Mouse (Mus musculus) neural tube, embryonic 14.5 days (tissue): ENCODE data around the gene Adprm. TPM values are rescaled to one million over a fixed set of nuclear protein-coding genes. Genes with fewer than 3 reads are reported as not detected.

Source experiments
- ATAC-seq: fragments of 200-750 bp; cut with Nextera tagmentation; 2 replicates; pipeline ENCODE4 v1.8.0; 2017; ENCODE audit warnings: low read depth, mild to moderate bottlenecking, moderate TSS enrichment, moderate library complexity
- H3K27ac ChIP-seq: fragments of 300-500 bp; sonication (generic); 2 replicates; pipeline ENCODE4 v1.5.1; 2014; ENCODE audit warnings: low read depth, mild to moderate bottlenecking, control low read depth, low read length, moderate library complexity, mixed read lengths
- H3K27me3 ChIP-seq: fragments of 300-500 bp; sonication (generic); 2 replicates; pipeline ENCODE4 v1.6.1; 2014; ENCODE audit warnings: low read length; ENCODE audit not compliant: control insufficient read depth, insufficient read depth
- H3K36me3 ChIP-seq: fragments of 300-500 bp; sonication (generic); 2 replicates; pipeline ENCODE4 v1.6.1; 2014; ENCODE audit warnings: low read length, mixed read lengths; ENCODE audit not compliant: control insufficient read depth, insufficient read depth
- H3K4me1 ChIP-seq: fragments of 300-500 bp; sonication (generic); 2 replicates; pipeline ENCODE4 v1.6.1; 2014; ENCODE audit warnings: low read length; ENCODE audit not compliant: control insufficient read depth, insufficient read depth
- H3K4me2 ChIP-seq: fragments of 300-500 bp; sonication (generic); 2 replicates; pipeline ENCODE4 v1.6.1; 2014; ENCODE audit warnings: mild to moderate bottlenecking, low read depth, low read length, control low read depth
- H3K4me3 ChIP-seq: fragments of 300-500 bp; sonication (generic); 2 replicates; pipeline ENCODE4 v1.5.1; 2014; ENCODE audit warnings: low read depth, low read length, control low read depth, mixed read lengths
- H3K9ac ChIP-seq: fragments of 300-500 bp; sonication (generic); replicated peaks from 2 replicates; pipeline ENCODE4 v1.6.1; 2014; ENCODE audit warnings: low read depth, mild to moderate bottlenecking, control low read depth, low read length, mixed read lengths
- H3K9me3 ChIP-seq: fragments of 300-500 bp; sonication (generic); 2 replicates; pipeline ENCODE4 v1.6.1; 2016; ENCODE audit warnings: low read length; ENCODE audit not compliant: control insufficient read depth
- WGBS: fragments of 180-500 bp; shearing (Covaris S2); extraction: QIAGEN DNeasy Blood & Tissue Kit; methylation state at CpG from one replicate; pipeline ENCODE4 v1.1.7; 2014; 5-methylcytosine and 5-hydroxymethylcytosine counted together
- polyA plus RNA-seq: library from polyadenylated mRNA; unstranded; fragments of >200 nt; fragmentation: Nextera tagmentation; extraction: Ambion mirVana; gene quantifications from 2 replicates; pipeline ENCODE4 v1.2.1, GENCODE M21; 2014

The Adprm gene
- polyA plus RNA-seq, 1 experiment from 2014 or later = 35.1 TPM

- Histone ChIP-seq H3K4me1 (no peaks in the 10 kb centered on the region), H3K9me3 (no peaks in the 10 kb centered on the region), H3K27ac (no peak overlapping the region), H3K4me2 (no peak overlapping the region), H3K9ac (no peak overlapping the region), H3K4me3 (no peak overlapping the region), H3K27me3 (no peaks in the 10 kb centered on the region), H3K36me3 (peaks cover 18% of the 10 kb centered on the region)
- ATAC-seq = no peak
- 99% methylated on average over 6 of the region's 6 CpGs for WGBS
Measured at GRCm38 (mm10) chr11:67040483-67040882, 11.9 kb downstream of the Adprm start.

GRCm38 (mm10) chr11:67039799-67040198 lies 12.6 kb downstream of the Adprm start:
- WGBS = 91% methylated on average over 3 of the region's 3 CpGs
- H3K27me3 ChIP-seq = no peaks in the 10 kb centered on the region
- peaks cover 18% of the 10 kb centered on the region for H3K36me3 ChIP-seq
- no peak overlapping the region for H3K9ac ChIP-seq
- no peak for ATAC-seq
- H3K4me1 ChIP-seq = no peaks in the 10 kb centered on the region
- no peak overlapping the region for H3K27ac ChIP-seq
- H3K4me3 ChIP-seq = no peak overlapping the region
- H3K4me2 ChIP-seq = no peak overlapping the region
- H3K9me3 ChIP-seq = no peaks in the 10 kb centered on the region

DNA sequence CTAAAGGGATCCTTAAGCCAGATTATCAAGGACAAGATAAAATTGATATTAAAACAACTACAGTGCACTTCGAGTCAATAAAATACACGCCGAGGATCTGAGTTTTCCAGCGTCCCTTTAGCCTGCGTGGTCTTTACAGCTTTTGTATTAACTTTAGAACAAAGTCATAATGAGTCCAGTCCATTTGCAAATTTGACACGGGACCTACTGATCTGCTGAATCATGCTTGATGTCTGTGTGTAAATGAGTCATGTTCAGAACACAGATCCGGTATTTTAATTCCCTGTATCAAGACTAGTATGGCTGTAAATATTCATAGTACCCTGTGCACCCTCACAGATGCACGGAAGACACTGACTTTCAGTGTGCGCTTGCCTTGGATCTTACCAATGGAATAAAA lies 15.5 kb downstream of the Adprm start:
- peaks cover 18% of the 10 kb centered on the region for H3K36me3 ChIP-seq
- ATAC-seq = no peak

DNA sequence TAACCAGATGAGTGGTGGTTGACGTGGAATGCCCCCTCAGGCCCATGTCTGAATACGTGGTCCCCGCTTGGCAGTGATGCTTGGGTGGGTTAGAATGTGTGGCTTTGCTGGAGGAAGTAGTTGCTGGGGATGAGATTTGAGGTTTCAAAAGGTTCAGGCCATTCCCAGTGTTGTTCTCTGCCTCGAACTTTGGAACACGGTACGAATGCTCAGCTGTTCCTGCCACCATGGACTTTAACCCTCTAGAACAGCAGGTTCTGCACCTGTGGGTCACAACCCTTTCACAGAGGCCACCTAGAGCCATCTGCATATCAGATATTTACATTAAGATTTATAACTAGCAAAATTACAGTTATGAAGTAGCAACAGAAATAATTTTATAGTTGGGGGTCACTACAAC lies 16.2 kb downstream of the Adprm start:
- no peak overlapping the region for H3K27ac ChIP-seq
- no peaks in the 10 kb centered on the region for H3K27me3 ChIP-seq
- ATAC-seq = no peak
- no peaks in the 10 kb centered on the region for H3K4me1 ChIP-seq
- peaks cover 14% of the 10 kb centered on the region for H3K36me3 ChIP-seq
- H3K4me3 ChIP-seq = no peak overlapping the region
- H3K9me3 ChIP-seq = no peaks in the 10 kb centered on the region
- WGBS = 93% methylated on average over 6 of the region's 6 CpGs
- H3K9ac ChIP-seq = no peak overlapping the region
- no peak overlapping the region for H3K4me2 ChIP-seq

More for the DNA sequence above, 15.5 kb downstream of the Adprm start:
- H3K4me3 ChIP-seq = no peak overlapping the region
- 95% methylated on average over 9 of the region's 9 CpGs for WGBS
- no peak overlapping the region for H3K27ac ChIP-seq
- H3K4me1 ChIP-seq = no peaks in the 10 kb centered on the region
- H3K9me3 ChIP-seq = no peaks in the 10 kb centered on the region
- no peak overlapping the region for H3K9ac ChIP-seq
- H3K4me2 ChIP-seq = no peak overlapping the region
- H3K27me3 ChIP-seq = no peaks in the 10 kb centered on the region

- H3K4me1 ChIP-seq = no peaks in the 10 kb centered on the region
- no peak overlapping the region for H3K4me3 ChIP-seq
- 0 out of 2 replicates have a peak, but pooled peaks cover 3% of the 10 kb centered on the region for H3K36me3 ChIP-seq
- no peak for ATAC-seq
- H3K27me3 ChIP-seq = no peaks in the 10 kb centered on the region
- 90% methylated on average over 4 of the region's 4 CpGs for WGBS
- H3K4me2 ChIP-seq = no peak overlapping the region
- H3K9ac ChIP-seq = no peak overlapping the region
- no peaks in the 10 kb centered on the region for H3K9me3 ChIP-seq
- H3K27ac ChIP-seq = no peak overlapping the region
Measured at GRCm38 (mm10) chr11:67034775-67035485, 17.5 kb downstream of the Adprm start.

DNA sequence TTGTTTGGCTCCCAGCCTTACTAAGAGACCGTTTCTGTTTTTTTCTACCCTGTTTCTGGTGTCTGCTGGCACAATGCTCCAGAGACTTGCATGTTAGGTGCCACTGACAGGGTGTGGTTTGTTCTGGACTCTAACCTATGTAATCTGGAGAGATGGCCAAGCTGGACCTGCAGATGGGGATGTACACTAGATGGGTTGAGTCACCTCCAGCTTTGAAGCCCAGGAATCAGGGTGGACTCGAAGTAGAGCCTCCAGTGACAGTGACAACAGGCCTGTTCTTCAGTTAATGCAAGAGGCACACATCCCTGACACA lies 20.8 kb downstream of the Adprm start:
- no peak overlapping the region for H3K9ac ChIP-seq
- WGBS = 38% methylated on average over 2 of the region's 2 CpGs

GRCm38 (mm10) chr11:67030904-67031602 lies 21.3 kb downstream of the Adprm start:
- H3K4me3 ChIP-seq = no peak overlapping the region
- no peaks in the 10 kb centered on the region for H3K9me3 ChIP-seq
- 60% methylated on average over 16 of the region's 16 CpGs for WGBS
- H3K27ac ChIP-seq = no peak overlapping the region
- no peaks in the 10 kb centered on the region for H3K4me1 ChIP-seq
- no peak for ATAC-seq
- H3K9ac ChIP-seq = no peak overlapping the region
- no peaks in the 10 kb centered on the region for H3K27me3 ChIP-seq
- no peak overlapping the region for H3K4me2 ChIP-seq
- no peaks in the 10 kb centered on the region for H3K36me3 ChIP-seq

More for the DNA sequence above, 20.8 kb downstream of the Adprm start:
- Histone ChIP-seq H3K9me3 (no peaks in the 10 kb centered on the region), H3K27me3 (no peaks in the 10 kb centered on the region), H3K4me1 (no peaks in the 10 kb centered on the region), H3K27ac (no peak overlapping the region), H3K36me3 (no peaks in the 10 kb centered on the region), H3K4me2 (no peak overlapping the region), H3K4me3 (no peak overlapping the region)
- ATAC-seq = no peak

DNA sequence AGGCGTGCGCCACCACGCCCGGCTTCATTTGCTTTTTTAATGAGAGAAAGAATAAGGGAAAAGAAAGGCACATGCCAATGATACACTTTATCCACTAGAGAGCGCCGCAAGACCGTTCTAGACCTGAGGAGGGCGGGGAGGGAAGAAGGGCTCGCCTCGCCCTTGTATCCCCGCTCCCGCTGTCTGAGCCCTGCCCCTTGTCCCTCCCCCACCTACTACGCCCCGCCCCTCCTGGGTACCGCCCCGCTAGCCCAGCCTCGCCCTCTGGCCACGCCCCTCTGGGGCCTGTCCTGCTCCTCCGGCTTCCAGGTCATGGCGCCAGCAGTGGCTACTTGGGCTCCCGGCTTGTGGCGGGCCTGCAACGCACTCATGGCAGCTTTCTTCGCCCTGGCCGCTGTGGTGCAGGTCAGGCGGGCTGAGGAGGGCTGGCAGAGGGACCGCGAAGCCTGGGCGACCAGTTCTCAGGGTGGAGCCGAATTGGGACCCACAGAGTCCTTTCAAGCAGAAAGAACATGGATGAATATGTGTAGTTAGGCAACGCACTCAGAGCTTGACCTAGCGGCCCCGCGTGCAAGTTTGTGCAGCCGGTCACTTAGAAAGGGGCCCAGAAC lies 27.4 kb downstream of the Adprm start, which contains the start of gene Tmem220:
TSS of gene Tmem220 (plus strand) at position 288 of the 611 bp plus-strand sequence.
- Histone ChIP-seq H3K36me3 (no peaks in the 10 kb centered on the region), H3K9ac (peak within 1 kb of the TSS; percentile 46), H3K4me1 (no peaks in the 10 kb centered on the region), H3K9me3 (no peaks in the 10 kb centered on the region), H3K4me3 (peak within 1 kb of the TSS; percentile 34), H3K27ac (no peak within 1 kb of the TSS; the same call in 1 of the 2 replicates), H3K27me3 (no peaks in the 10 kb centered on the region), H3K4me2 (peak within 1 kb of the TSS; percentile 48)
- 2% methylated on average over 35 of the region's 35 CpGs for WGBS
- ATAC-seq = peak; percentile 96

DNA sequence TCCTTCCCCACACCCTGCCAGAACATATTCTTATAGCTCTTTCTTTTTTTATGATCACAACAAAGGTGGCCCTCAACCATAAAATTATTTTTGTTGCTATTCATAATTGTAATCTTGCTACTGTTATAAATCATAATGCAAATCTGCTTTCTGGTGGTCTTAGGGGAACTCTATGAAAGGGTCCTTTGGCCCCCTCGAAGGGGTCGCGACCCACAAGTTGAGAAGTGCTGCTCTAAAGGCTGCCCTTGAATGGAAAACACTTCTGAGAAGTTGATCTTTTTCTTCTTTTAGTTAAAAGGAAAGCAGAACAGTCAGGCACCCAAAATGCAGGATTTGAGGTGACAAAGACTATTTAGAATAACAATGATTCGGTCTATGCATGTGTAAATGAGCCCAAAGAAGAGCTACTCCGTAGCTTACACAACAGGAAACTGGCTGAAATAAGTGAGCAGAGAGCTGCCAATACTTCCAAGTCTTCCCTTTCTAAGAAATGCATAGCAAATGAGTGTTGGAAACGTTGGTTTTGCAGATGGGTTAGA lies 28.5 kb downstream of the Adprm start:
- Histone ChIP-seq H3K9ac (no peak overlapping the region), H3K4me2 (no peak overlapping the region; the same call in 1 of the 2 replicates), H3K4me1 (no peaks in the 10 kb centered on the region), H3K9me3 (no peaks in the 10 kb centered on the region), H3K36me3 (no peaks in the 10 kb centered on the region), H3K27me3 (no peaks in the 10 kb centered on the region), H3K27ac (no peak overlapping the region), H3K4me3 (no peak overlapping the region)
- ATAC-seq = no peak
- WGBS = 24% methylated on average over 6 of the region's 6 CpGs
